Mouse (Mus musculus): ENCODE data around the gene Hist1h4k.
"Not testable (repeated sequence)": the region's sequence is repeated elsewhere in the genome, so short reads cannot be mapped to it uniquely, and the experiment has no call there.

The Hist1h4k gene

DNA sequence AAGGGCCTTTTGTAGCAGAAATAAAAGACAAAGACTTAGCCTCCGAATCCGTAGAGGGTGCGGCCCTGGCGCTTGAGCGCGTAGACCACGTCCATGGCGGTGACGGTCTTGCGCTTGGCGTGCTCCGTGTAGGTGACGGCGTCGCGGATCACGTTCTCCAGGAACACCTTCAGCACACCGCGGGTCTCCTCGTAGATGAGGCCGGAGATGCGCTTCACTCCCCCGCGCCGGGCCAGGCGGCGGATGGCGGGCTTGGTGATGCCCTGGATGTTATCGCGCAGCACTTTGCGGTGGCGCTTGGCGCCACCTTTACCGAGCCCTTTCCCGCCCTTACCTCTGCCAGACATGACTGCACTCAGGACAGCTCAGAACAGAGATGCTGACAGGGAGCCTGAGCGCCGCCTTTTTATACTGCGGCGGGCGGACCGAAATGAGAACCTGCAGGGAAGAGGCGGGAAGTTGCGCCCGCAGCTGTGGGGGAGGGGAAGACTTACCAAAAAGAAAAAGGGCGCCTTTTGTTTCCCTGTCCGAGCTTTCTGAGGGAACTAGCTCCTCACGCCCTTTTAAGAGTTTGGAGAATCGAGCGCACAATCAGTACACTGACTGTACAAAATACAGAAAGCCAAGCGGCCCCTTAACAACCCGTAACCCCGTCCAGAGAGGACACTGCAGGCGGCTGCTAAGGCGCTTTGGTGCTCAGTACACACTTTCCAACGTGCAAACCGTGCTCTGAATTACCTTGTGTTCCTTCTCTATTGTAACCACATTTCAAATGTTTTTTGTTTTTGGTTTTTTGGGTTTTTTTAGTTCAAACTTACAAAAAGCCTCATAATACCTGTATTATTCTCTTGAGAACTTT is at the start of gene Hist1h4k:
Gene Hist1h4k (minus strand): TSS at position 347 of the 859 bp plus-strand sequence.
- peak; percentile 89 for DNase-seq

DNA sequence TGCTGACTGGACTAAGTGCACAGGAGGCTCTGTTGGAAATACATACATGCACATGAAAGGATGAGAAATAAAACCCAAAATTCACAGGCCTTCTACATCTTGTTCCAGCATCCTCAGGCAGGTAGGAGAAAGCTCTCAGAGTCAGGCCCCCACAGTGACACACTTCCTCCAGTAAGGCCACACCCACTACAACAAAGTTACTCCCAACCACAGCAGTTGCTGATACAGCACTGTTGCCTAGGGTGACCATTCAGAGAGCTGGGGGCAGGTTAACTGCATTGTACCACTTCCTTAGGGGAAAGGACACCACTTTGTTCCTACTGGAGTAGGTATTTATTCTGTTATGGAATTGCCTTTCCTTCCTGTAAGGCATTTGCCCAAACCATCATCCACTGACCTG is 46.9 kb upstream of the Hist1h4k start:
- not testable (repeated sequence) for DNase-seq

DNA sequence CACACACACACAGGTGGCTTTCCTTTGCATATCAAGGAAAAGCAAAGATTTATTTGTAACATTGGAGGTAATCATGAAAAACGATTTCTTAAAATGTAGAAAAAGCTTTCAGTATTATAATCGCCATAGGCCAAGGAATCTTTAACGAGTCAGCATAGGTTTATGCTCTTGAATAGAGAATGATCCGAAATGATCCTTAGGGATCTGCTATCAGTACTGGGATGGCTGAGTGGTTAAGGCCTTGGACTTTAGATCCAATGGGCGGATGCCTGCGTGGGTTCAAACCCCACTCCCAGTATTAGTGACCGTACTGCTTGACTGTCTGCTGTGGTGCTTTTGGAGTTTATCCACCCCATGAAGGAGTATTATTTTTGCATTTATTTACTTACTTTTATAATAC is 45.3 kb upstream of the Hist1h4k start:
- no peak for DNase-seq

DNA sequence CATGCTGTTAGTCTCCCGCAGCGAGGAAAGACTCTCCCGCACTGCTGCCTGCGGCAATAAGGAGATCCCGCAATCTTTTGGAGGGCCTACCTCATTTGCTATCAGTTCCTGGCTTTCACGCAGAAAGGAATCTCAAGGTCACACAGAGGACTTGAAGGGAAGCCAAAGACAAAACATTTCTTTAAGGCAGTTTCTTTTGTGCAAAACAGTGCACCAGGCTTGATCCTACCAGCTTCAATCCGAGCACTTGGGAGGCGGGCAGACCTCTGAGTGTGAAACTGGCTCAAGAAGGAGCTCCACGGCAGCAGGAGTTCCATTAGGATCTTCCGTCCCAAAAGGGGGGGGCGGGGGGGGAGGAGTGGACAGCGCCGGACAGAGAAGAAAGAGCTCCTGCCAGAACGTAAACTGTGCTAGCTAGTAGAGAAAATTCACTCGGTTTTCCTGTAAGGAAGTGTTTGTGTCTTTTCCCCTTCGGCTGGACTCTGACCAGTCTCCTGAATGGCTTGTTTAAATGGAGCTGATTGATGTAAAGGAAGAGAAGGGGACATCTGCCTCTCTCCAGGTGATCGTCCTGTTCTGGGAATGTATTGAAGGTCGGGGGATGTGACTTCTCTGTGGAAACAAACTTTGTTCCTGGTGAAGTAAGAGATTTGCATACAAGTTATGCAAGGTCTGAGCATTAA is 40.4 kb upstream of the Hist1h4k start:
- no peak for DNase-seq

DNA sequence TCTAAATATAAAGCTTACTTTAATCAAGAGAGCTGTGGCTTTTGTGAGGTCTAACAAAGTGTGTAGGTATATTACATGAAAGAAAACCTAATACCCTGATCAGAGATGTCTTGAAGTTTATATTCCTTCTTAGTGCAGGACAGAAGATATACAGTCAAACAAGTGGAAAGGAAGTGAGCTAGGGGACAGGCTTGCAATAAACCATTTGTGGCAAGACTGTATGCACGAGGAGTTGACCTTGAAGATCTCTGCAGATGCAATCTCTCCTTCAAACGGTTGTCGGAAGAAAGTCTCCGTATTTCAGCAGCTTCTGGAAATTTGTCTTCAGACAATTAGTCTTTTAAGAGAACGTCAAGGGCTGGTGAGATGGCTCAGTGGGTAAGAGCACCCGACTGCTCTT is 39.6 kb upstream of the Hist1h4k start:
- DNase-seq: no peak

DNA sequence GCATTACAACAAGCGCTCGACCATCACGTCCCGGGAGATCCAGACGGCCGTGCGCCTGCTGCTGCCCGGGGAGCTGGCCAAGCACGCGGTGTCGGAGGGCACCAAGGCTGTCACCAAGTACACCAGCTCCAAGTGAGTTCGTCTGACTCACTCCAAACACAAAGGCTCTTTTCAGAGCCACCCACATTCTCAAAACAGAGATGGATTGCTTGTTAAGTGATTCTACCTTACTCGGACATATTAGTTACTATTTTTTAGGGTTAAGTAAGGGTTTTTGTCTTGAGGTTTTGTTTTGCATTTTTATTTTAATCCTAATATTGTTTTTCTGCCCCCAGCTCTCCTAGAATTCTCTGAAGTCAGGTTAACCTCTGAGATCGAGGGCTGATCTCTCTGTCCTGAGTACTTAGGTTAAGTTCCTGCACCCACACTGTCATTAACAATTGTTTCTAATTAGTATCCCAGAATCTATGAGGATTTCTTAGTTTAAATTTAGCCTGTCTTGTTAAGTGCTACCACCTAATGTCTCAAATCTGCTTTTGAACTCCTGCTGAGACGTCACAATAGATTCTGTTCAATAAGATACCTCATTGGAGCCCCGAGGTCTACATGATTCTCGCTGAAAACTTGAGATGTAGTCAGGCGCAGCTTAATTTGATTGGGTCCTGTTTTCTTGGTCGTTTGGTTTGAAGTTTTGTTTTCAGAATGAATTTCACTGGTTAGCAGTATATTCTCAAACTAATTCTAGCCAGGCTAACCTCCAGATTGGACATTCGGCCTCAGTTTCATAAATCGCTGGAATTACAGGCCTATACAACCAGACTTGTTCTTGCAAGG is 37.7 kb upstream of the Hist1h4k start:
- no peak for DNase-seq

DNA sequence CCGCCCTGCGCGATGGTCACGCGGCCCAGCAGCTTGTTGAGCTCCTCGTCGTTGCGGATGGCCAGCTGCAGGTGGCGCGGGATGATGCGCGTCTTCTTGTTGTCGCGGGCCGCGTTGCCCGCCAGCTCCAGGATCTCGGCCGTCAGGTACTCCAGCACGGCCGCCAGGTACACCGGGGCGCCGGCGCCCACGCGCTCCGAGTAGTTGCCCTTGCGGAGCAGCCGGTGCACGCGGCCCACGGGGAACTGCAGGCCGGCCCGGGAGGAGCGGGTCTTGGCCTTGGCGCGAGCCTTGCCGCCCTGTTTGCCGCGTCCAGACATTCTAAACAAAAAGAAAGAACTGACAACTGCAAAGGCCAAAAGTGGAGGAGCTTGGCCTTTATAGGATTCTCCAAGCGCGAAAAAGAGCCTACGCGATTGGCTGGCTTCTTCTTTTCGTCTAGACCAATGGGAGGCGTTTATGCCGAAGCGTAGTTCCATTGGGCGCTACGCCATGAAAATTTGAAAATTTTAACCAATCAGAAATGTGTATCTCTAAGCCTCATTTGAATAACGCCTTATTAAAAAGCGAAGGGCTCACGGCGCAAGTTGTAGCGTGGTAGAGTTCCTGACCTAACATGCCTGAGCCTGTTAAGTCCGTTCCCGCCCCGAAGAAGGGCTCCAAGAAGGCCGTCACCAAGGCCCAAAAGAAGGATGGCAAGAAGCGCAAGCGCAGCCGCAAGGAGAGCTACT is 36.8 kb upstream of the Hist1h4k start, which contains the start of the genes Hist1h2an and Hist1h2bp:
Gene Hist1h2an (minus strand): TSS at position 320 of the 731 bp plus-strand sequence.
Gene Hist1h2bp (plus strand): TSS at position 563 of the 731 bp plus-strand sequence.
- DNase-seq: peak; percentile 95

DNA sequence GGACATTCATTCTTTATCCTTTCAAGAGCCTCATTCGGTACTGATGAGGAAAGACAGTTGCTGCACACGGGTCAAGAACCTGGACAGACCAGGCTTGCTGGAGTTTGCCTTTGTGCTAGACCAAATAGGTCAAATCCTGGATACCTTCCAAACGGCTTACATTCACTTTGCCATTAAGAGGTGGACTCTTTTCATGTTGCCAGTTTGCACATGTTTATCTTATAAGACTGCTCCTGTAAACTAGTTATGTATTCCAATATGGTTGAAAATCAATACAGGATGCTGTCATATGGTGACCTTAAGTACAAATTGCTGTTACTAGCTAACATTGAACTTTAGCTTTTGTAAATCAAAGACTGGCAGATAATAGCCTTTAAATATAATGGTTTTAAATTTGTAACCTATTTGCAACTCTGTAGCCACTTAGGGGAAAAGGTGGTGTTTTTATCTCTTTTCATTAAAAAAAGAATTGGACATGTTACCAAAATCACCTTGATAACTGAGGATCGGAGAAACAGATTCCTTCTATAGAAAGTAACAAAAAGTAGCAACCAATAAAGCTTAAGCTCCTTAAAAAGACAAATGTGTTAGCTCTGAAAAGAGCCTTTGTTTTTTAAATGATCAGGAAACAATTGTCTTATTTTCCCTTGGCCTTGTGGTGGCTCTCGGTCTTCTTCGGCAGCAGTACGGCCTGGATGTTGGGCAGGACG is 36.0 kb upstream of the Hist1h4k start:
- no peak for DNase-seq

DNA sequence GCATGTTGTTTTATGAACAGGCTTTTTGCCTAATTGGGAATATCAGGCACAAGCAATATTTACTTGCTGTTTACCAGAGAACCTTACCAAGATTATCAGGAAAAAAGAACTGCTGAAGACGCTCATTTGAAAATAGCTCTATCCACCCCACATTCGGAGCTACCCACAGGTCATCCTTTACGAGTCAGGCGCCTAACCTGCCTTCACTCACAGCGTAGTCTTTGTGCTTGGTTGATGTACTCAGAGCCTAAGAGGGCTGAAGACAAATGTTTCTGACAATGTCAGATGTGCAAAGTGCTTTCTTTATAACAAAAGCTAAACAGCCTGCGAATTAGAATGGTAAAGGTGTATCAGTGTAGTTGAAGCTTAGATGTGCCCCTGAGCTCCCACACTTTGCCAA is 34.0 kb upstream of the Hist1h4k start:
- no peak for DNase-seq

DNA sequence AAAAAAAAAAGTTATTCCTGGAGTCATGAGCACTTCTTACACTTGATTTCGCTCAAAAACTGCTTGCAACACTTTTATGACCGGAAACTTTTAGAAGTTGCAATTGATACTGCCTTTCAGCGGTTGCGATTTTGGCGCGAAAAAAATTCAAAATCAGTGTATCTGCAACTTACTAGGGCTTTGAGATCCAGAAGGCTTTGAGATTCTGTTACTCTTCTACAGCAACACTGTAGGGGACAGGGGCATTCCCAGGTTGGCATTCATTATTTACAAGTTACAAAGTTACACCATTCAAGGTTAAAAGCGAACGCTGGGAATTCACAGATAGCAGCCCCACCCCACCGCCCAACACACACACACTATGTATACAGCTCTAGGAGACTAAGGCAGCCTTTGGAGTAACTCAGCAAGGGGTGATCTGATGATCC is 33.4 kb upstream of the Hist1h4k start:
- peak; percentile 29 for DNase-seq

DNA sequence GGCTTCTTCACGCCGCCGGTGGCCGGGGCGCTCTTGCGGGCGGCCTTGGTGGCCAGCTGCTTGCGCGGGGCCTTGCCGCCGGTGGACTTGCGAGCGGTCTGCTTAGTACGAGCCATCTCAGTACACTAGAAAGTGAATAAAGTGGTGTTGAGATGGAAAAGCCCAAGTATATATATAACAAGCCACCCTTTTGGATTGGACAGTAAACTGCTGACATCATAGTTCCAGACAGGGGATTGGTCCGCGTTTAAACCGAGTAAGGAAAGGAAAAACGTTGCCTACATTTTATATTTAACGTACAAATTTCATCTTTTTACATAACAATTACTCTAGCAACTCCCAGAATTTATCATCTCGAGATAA is 32.9 kb upstream of the Hist1h4k start, which contains the start of gene Hist1h3i:
Gene Hist1h3i (minus strand): TSS at position 116 of the 363 bp plus-strand sequence.
- peak; percentile 78 for DNase-seq

DNA sequence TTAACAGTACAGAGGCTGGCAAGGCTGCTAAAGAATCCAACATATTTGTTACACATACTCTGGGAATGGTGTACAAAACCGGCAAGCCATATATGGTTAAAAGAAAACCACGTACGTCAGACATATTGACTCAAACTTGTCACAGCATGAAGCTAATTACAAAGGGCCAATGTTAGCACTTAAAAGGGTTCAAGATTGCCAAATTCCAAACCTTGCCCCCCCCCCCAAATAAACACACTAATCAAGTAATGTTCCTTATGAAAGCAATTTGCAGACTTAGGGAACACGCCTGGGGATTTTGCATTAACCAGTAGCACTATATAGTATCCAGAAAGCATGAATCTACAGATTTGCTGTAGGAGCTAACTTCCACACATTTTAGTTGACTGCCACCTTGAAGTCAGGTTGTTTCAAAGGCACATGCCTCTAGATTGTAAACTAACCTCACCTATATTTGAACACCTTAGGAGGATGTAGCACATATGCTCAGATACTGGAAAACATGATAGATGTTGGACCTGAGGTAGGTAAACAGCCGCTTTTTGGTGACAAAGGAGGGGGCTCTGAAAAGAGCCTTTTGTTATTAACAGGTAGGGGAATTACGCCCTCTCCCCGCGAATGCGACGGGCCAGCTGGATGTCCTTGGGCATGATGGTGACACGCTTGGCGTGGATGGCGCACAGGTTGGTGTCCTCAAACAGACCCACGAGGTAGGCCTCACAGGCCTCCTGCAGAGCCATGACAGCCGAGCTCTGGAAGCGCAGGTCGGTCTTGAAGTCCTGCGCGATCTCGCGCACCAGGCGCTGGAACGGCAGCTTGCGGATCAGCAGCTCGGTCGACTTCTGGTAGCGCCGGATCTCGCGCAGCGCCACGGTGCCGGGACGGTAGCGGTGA is 32.3 kb upstream of the Hist1h4k start:
- not testable (repeated sequence) for DNase-seq

DNA sequence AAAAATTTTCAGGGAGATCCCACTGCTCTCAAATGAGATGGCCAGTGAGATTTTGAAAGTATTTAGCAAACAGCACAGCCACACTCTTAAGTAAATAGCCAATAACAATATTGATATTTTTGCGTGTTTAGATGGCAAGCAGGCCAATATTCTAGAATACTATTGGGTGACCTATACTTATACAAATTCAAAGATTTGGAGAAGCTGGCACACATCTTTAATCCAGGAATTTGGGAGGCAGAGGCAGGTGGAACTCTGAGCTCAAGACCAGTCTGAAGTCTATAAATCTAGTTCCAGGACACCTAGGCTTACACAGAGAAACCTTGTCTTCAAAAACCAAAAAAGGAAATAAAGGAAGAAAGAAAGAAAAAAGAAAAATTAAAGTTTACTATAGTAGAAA is 31.3 kb upstream of the Hist1h4k start:
- no peak for DNase-seq

DNA sequence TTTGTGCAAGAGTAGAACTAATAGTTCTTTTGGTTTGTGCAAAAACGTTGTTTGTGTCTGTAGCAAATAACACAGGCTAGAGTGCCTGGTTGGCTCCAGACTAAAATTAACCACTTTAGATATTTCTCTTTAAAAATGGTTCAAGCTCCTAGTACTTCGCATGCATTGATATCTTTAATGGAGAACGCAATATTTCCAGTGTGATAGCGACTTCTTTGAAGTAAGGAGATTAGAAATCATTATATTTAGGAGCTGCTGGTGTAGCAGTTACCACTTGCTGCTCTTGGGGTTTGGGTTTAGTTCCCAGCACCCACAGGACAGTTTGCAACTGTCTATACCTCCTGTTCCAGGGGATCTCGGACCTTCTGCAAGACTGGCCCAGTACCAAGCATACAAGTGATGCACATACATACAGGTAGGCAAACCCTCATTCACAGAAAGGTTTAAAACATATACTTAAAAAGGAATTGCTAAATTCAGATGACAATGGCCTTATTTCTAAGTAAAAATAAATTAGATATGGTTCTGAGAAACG is 30.8 kb upstream of the Hist1h4k start:
- no peak for DNase-seq

DNA sequence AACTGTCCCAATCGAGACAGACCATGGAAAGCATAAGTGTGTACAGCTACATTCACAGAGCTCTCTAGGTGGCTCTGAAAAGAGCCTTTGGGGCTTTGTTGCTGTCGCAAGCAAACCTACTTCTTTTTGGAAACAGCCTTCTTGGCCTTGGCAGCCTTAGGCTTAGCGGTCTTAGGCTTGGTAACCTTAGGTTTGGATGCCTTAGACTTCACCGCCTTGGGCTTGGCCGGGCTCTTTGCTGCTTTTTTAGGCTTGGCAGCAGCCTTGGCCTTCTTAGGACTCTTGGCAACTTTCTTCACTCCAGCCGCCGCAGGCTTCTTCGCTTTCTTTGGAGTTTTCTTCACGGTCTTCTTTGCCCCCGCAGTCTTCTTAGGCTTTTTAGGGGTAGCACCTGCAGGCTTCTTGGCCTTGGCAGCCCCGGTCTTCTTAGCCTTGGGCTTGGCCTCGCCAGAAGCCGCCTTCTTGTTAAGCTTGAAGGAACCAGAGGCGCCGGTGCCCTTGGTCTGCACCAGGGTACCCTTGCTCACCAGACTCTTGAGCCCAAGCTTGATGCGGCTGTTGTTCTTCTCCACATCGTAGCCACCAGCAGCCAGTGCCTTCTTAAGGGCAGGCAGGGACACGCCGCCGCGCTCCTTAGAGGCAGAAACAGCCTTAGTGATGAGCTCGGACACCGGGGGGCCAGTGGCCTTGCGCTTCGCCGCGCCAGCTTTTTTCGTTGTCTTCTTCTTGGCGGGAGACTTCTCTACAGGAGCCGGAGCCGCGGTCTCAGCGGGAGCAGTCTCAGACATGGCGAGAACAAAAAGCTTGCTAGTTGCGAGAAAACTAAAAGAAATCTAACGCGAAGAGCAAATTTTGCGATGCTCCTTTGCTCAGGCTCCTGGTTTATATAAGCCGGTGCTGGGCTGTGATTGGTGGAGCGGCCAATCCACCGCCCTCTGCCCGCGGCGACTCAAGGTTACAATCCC is 29.7 kb upstream of the Hist1h4k start, which contains the start of gene Hist1h1b:
Gene Hist1h1b (minus strand): TSS at position 859 of the 965 bp plus-strand sequence.
- DNase-seq: peak; percentile 61

DNA sequence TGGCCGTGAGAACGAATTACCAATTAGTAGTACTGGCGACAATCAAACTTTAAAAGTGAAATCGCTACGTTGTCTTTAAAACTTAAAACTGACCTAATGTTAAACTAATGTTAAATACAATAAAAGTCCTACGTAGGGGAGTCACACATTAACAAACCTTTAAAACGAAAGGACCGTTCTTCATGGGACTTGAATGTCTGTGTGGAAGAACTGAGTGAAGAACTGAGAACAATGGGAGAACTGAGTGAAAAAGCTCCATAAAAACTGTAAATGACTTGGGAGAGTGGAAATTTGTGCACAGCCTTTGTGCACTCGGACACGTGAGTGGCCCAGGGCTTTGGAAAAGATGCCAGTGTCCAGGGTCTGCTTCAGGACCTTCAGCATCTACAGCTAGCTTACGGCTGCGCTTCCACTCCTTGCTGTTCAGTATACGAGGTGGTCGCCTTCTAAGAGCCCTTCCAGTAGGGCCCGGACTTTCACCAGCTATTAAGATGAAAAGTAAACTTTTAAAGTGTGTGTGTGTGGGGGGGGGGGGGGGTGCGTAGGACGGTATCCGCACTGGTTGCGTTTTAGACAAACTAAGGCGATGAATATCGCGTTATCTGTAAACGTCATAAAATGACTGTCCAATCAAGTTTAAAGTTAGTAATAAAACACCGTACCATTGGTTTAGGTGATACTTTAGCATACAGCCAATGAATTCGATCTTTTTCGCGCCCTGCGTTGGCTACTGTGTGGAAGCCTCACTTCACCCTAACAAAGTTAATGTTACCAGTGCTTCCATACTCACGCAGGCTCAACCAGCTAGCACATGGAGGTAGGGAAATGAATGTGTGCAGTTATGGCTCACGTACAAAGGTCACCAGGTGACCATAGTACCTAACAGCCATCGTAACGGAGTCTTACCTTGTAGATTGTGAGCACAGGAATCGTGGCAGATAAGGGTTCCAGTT is 28.8 kb upstream of the Hist1h4k start:
- peak; percentile 77 for DNase-seq

DNA sequence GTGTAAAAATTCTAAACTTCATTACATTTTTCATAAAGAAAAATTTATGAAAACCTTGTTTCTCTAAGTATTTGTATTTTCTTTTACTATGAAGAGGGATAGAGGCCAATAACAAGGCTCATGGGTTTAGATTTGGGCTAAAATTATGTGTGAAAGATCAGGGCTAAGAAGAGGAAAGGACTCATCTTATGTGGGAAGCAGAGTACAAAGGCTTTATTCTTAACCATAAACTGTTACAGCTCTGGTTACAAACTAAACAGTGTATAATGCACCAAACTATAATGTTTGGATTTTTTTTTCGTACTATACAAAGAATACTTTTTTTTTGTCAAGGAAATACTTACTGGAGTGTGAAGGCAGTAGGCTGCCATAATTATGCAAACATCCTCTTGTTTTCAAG is 5.4 kb upstream of the Hist1h4k start:
- no peak for DNase-seq
